ENCODE assay signal across 8 mouse cellular contexts in the genomic region with DNA sequence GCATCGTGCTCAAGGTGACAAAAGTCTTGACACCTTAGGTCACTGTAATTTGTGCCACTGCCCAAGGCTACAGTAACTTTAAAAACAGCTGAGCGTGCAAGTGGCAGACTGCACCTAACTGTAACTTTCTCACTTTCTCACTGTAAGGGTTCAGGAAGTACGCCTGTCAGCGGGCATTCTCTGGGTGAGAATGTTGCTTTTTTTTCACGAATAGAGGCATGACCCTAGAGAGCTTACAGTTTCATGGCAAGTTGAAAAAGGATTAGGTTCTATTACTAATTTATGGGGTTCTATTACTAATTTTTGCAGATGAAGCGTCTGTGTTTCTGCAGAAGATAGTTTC. TPM values are rescaled to one million over a fixed set of nuclear protein-coding genes. Genes with fewer than 3 reads are reported as not detected.
DNase-seq lines count a peak whose midpoint lies in the region; ATAC-seq and TF ChIP-seq lines count a peak whose summit lies in the region.

No protein-coding gene starts in this region.

- peak; percentile 68 for DNase-seq in liver, adult 2 months (ENCODE audit: extremely low read depth, low read depth, low spot score)
- DNase-seq in liver = no peak
- DNase-seq in limb, embryonic 11.5 days (ENCODE audit: low spot score) = no peak
- DNase-seq in urinary bladder, postnatal 14 days (ENCODE audit: low spot score) = no peak
- DNase-seq in frontal cortex, adult 2 months (ENCODE audit: extremely low spot score in 1 of 2, low spot score in 1 of 2) = no peak
- no peak for DNase-seq in lung, postnatal 4 days

- ATAC-seq in embryonic facial prominence, embryonic 15.5 days (ENCODE audit: insufficient number of reproducible peaks, low FRiP score, low TSS enrichment, low read depth) = no peak; the same call in 1 of the 2 replicates
- ATAC-seq in limb, embryonic 11.5 days (ENCODE audit: insufficient number of reproducible peaks, low FRiP score, low TSS enrichment, low read depth) = no peak
- 0 out of 2 replicates have a peak, but pooled peaks have one; percentile 3 for ATAC-seq in neutrophil, adult 5-6 weeks (ENCODE audit: extremely low read depth, insufficient number of reproducible peaks, low FRiP score, poor library complexity, severe bottlenecking)

- H3K9ac ChIP-seq in liver, adult 2 months (ENCODE audit: low read depth, low read length) = peak overlapping the region; percentile 93
- H3K9ac ChIP-seq in embryonic facial prominence, embryonic 15.5 days = peak overlapping the region; percentile 83
- peak overlapping the region; percentile 68; the same call in 1 of the 2 replicates for H3K9ac ChIP-seq in limb, embryonic 11.5 days (ENCODE audit: low read length)

- TF ChIP-seq POLR2A in liver, adult 2 months (IDR thresholded peaks at IDR 0.05; ENCODE audit: extremely low read depth, insufficient read depth, low read length) = no peak

- H3K27me3 ChIP-seq in liver, adult 2 months (ENCODE audit: control insufficient read depth, insufficient read depth, low read length) = no peaks in the 10 kb centered on the region
- no peaks in the 10 kb centered on the region for H3K27me3 ChIP-seq in embryonic facial prominence, embryonic 15.5 days
- no peaks in the 10 kb centered on the region for H3K27me3 ChIP-seq in limb, embryonic 11.5 days (ENCODE audit: control insufficient read depth, insufficient read depth, low read length)

- no peak for TF ChIP-seq CTCF in liver, adult 2 months (IDR thresholded peaks at IDR 0.05; ENCODE audit: low read depth, low read length)

- no peaks in the 10 kb centered on the region; the same call in 1 of the 2 replicates for H3K79me2 ChIP-seq in liver, adult 2 months (ENCODE audit: control insufficient read depth, insufficient read depth, low read length)

- WGBS in liver, adult 2 months = 5% methylated on average over 6 of the region's 6 CpGs
- 2% methylated on average over 6 of the region's 6 CpGs for WGBS in embryonic facial prominence, embryonic 15.5 days
- 5% methylated on average over 6 of the region's 6 CpGs for WGBS in limb, embryonic 11.5 days

- H3K27ac ChIP-seq in liver, adult 2 months (replicated peaks; ENCODE audit: insufficient read depth, low read depth, low read length) = peak overlapping the region; percentile 90
- peak overlapping the region; percentile 92 for H3K27ac ChIP-seq in embryonic facial prominence, embryonic 15.5 days (replicated peaks)
- H3K27ac ChIP-seq in limb, embryonic 11.5 days (replicated peaks; ENCODE audit: low read depth, low read length) = no peak overlapping the region

- H3K4me1 ChIP-seq in liver, adult 2 months (ENCODE audit: control insufficient read depth, insufficient read depth, low read length) = peaks cover 4% of the 10 kb centered on the region
- H3K4me1 ChIP-seq in embryonic facial prominence, embryonic 15.5 days = peaks cover 11% of the 10 kb centered on the region; the same call in 1 of the 2 replicates
- no peaks in the 10 kb centered on the region for H3K4me1 ChIP-seq in limb, embryonic 11.5 days (ENCODE audit: control insufficient read depth, insufficient read depth, low read length)

- no peaks in the 10 kb centered on the region for H3K9me3 ChIP-seq in embryonic facial prominence, embryonic 15.5 days (replicated peaks)
- H3K9me3 ChIP-seq in limb, embryonic 11.5 days (ENCODE audit: control insufficient read depth, low read length) = no peaks in the 10 kb centered on the region

- peak overlapping the region; percentile 71 for H3K4me2 ChIP-seq in embryonic facial prominence, embryonic 15.5 days (replicated peaks)
- H3K4me2 ChIP-seq in limb, embryonic 11.5 days (ENCODE audit: low read depth, severe bottlenecking) = peak overlapping the region; percentile 76

- H3K4me3 ChIP-seq in liver, adult 2 months (ENCODE audit: insufficient read depth, low read depth, low read length) = peak overlapping the region; percentile 89
- H3K4me3 ChIP-seq in embryonic facial prominence, embryonic 15.5 days (replicated peaks) = peak overlapping the region; percentile 96
- peak overlapping the region; percentile 64 for H3K4me3 ChIP-seq in limb, embryonic 11.5 days (ENCODE audit: low read depth, low read length)

- H3K36me3 ChIP-seq in liver, adult 2 months (ENCODE audit: control insufficient read depth, insufficient read depth, low read length) = 0 out of 2 replicates have a peak, but pooled peaks cover 3% of the 10 kb centered on the region
- no peaks in the 10 kb centered on the region for H3K36me3 ChIP-seq in embryonic facial prominence, embryonic 15.5 days
- H3K36me3 ChIP-seq in limb, embryonic 11.5 days (ENCODE audit: control insufficient read depth, insufficient read depth, low read length) = no peaks in the 10 kb centered on the region

RNA-seq across cellular contexts. Expression of gene Fbxo7, which starts 0.7 kb away (rescaled TPM):
- 13.0 and 14.8 TPM in 2 replicates for total RNA-seq in liver, adult 2 months (2014; rRNA removed)
- polyA plus RNA-seq in liver, adult 2 months (2012; rRNA removed) = 15.3 and 19.9 TPM in 2 replicates
- 26.3 and 29.9 TPM in 2 replicates for polyA plus RNA-seq in embryonic facial prominence, embryonic 15.5 days (2015; fragmentation: Nextera tagmentation; extraction: Ambion mirVana)
- 18.8 and 24.0 TPM in 2 replicates for polyA plus RNA-seq in limb, embryonic 11.5 days (2014; fragmentation: Nextera tagmentation; extraction: Ambion mirVana)
- 20.7 and 22.0 TPM in 2 replicates for total RNA-seq in neutrophil, adult 5-6 weeks (2017)
- 33.9 and 34.7 TPM in 2 replicates for polyA plus RNA-seq in frontal cortex, adult 2 months (2012; rRNA removed)

RNA-seq across cellular contexts. Expression of gene Bpifc, which starts 10.8 kb away (rescaled TPM):
- total RNA-seq in liver, adult 2 months (2014; rRNA removed) = not detected in 2 replicates
- polyA plus RNA-seq in liver, adult 2 months (2012; rRNA removed) = not detected in 2 replicates
- 8.3 and 9.8 TPM in 2 replicates for polyA plus RNA-seq in embryonic facial prominence, embryonic 15.5 days (2015; fragmentation: Nextera tagmentation; extraction: Ambion mirVana)
- 0.05 TPM in 1 of 2 replicates, not detected in the other for polyA plus RNA-seq in limb, embryonic 11.5 days (2014; fragmentation: Nextera tagmentation; extraction: Ambion mirVana)
- total RNA-seq in neutrophil, adult 5-6 weeks (2017) = not detected in 2 replicates
- 0.12 and 0.13 TPM in 2 replicates for polyA plus RNA-seq in frontal cortex, adult 2 months (2012; rRNA removed)
